Mouse (Mus musculus): ENCODE measurements around the gene Slc15a5. TPM values are rescaled to one million over a fixed set of nuclear protein-coding genes. Genes with fewer than 3 reads are reported as not detected.

The Slc15a5 gene
- polyA plus RNA-seq, 1 experiment from 2014 or later = not detected

DNA sequence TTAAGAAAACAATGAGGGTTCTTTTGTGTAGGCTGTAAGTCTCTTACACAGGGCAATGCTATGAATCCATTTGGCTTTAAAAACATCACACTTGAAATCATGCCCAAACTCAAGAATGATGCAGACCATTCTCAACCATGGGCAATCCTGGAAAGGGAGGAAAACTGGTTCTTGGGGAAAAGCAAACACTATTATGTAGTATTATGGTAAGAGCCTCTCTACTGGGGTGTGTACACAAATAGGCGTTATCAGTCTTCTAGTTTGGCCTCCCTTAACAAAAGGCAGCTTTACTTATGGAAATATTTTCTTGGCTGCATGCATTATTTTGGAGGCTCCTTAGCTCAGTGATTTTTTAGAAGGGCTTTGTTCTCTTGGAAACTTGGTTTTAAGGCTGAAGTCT is 143.4 kb downstream of the Slc15a5 start:
- Histone ChIP-seq H3K36me3 (no peaks in the 10 kb centered on the region), H3K27ac (no peak overlapping the region), H3K4me3 (no peak overlapping the region), H3K27me3 (ENCODE audit: low read depth, poor library complexity, severe bottlenecking) (no peaks in the 10 kb centered on the region), H3K4me1 (no peaks in the 10 kb centered on the region), H3K9me3 (replicated peaks) (no peaks in the 10 kb centered on the region)
- WGBS = 90% methylated on average over 1 of the region's 1 CpGs
- DNase-seq (ENCODE audit: low spot score) = no peak

DNA sequence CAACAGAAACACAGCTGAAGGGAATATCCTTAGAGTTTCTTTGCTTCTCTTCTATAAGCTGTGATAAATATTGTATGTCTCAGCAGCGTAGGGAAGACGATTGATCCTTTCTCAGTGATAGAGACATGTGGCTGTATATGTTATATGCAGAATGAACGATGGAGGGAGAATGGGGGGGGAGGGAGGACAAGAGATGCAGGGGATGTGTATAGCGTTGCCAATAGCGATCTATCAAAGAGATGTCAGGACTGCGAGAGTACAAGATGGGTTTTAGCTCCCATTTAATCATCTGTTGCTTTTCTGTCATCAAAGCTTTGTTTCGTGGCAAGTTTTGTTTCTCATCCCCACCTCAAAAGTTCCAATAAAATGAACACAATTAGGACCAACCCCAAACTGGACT is 143.9 kb downstream of the Slc15a5 start:
- no peaks in the 10 kb centered on the region for H3K36me3 ChIP-seq
- H3K9me3 ChIP-seq (replicated peaks) = no peaks in the 10 kb centered on the region
- DNase-seq (ENCODE audit: low spot score) = no peak
- no peaks in the 10 kb centered on the region for H3K4me1 ChIP-seq
- no peak overlapping the region for H3K4me3 ChIP-seq
- 91% methylated on average over 7 of the region's 7 CpGs for WGBS
- no peak overlapping the region for H3K27ac ChIP-seq
- H3K27me3 ChIP-seq (ENCODE audit: low read depth, poor library complexity, severe bottlenecking) = no peaks in the 10 kb centered on the region

DNA sequence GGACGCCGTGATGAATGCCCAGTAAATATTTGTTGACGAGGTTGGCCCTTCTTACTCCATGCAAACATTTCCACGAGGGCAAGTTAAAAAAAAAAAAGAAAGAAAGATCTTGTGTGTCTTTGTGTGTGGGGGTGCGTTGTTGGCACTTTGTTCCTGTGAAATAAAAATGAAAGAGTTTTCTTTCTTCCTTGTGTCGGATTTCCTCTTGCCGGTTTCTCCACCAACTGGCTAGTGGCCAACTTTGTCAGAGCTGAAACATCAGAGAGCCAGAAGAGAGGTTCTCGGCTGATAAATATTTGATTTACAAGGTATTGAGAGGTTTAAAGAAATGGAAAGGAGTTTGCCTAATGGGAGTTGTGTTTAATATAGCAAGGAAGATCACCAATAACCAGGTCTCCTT is 144.4 kb downstream of the Slc15a5 start:
- Histone ChIP-seq H3K4me1 (no peaks in the 10 kb centered on the region), H3K27ac (no peak overlapping the region), H3K36me3 (no peaks in the 10 kb centered on the region), H3K27me3 (ENCODE audit: low read depth, poor library complexity, severe bottlenecking) (no peaks in the 10 kb centered on the region), H3K9me3 (replicated peaks) (no peaks in the 10 kb centered on the region), H3K4me3 (no peak overlapping the region)
- 80% methylated on average over 8 of the region's 8 CpGs for WGBS
- DNase-seq (ENCODE audit: low spot score) = no peak

DNA sequence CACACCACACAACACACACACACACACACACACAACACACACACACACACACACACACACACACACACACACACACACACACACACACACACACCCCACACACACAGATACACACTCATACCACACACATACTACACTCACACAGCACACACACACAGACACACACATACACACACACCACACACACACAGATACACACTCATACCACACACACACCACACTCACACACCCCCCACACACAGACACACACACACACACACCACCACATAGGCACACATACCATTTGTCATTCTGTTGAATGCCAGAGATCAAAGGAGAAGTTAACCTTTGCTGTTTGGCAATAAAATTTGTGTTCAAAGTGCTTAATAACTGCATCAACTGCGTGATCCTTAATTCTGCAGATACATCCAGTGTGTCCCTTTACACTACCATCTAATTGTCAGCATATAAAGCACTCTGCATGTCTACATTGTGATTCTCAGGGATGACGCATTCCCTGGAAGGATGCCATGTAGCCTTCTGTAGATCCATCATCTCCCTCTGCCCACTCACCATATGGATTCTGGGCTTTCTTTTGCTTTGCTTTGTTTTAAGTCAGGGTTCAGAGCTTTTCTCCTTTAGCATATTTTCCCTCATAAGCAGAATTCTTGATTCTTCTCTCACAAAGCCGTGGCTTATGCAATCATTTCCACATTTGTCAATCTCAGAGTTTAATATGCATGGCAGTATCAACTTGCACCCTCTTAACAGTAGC is 145.0 kb downstream of the Slc15a5 start:
- no peaks in the 10 kb centered on the region for H3K36me3 ChIP-seq
- 0 out of 2 replicates have a peak, but pooled peaks cover under 1% of the 10 kb centered on the region for H3K4me1 ChIP-seq
- 83% methylated on average over 3 of the region's 3 CpGs for WGBS
- no peak overlapping the region for H3K4me3 ChIP-seq
- no peaks in the 10 kb centered on the region for H3K9me3 ChIP-seq (replicated peaks)
- H3K27me3 ChIP-seq (ENCODE audit: low read depth, poor library complexity, severe bottlenecking) = no peaks in the 10 kb centered on the region
- DNase-seq (ENCODE audit: low spot score) = no peak
- no peak overlapping the region for H3K27ac ChIP-seq

Other genes starting within 250 kb of the Slc15a5 start
- 115 and 141 TPM in 2 replicates for gene Mgst1, start 60.4 kb upstream of the Slc15a5 start, polyA plus RNA-seq (2016; fragmentation: Nextera tagmentation; extraction: Ambion mirVana)

Data from limb, embryonic 10.5 days (tissue).